Mouse (Mus musculus) embryo, embryonic 10.5 days (tissue): Measurements from ENCODE around the gene Brd9.
"Not testable (repeated sequence)": the region's sequence is repeated elsewhere in the genome, so short reads cannot be mapped to it uniquely, and the experiment has no call there.

Experiments used
- DNase-seq: peaks from one replicate; pipeline ENCODE4 v3.0.0-alpha.2; 2015; ENCODE audit warnings: low spot score

Brd9 gene

DNA sequence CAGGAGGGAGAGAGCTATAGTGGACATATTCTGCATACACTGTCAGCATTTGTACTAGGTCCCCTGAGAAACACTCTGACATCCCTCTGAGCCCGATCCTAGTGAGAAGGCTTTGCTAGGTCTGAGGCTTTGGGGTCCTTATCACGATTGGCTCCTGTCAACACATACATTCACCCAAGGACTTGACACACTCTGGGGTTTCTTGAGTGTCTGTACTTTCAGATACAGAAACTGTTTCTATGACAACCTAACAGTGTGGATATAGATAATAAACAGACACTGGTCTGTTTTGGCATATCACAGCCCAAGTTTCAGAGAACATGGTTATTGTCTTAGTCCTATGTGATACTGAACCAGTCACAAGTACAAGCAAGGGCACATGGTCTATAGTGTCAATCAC lies 53.1 kb downstream of the Brd9 start:
- DNase-seq = no peak

DNA sequence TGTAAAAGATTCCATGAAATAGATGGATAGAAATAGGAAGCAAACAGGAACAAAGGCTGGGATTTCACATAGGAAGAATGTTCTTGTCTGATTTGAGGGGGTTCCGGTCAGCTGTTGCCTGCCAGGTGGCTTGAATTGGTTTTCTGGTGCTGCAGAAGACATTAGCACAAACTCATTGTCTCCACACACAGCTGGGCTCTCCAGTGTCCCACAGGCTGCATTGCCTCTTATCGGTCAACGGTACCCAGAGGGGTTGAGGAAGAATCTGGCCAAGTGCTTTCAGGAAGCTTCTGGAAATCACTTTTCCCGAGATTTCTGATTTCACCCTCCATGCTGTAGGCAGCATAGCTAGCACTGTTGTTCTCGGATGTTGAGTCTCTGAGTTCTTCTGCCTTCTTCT lies 53.7 kb downstream of the Brd9 start:
- DNase-seq = no peak

DNA sequence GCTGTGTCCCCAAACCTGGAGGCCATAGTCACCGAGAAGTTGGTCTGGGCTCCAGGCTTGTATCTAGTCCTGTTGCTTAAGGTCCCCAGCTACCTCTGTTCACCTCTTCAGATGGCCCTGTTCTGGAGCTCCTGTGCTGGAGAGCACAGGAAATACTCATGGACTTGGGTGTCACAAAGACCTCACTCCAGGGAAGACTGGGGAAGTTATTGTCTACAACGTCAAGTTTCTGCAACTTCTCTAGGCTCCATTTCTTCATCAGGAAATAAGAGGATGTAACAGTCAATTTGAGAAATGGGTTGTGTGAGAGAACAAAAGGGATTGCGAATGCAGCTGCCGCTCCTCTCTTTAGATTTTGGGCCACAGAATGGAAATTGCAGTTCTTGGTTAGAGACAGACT lies 58.8 kb downstream of the Brd9 start:
- no peak for DNase-seq

DNA sequence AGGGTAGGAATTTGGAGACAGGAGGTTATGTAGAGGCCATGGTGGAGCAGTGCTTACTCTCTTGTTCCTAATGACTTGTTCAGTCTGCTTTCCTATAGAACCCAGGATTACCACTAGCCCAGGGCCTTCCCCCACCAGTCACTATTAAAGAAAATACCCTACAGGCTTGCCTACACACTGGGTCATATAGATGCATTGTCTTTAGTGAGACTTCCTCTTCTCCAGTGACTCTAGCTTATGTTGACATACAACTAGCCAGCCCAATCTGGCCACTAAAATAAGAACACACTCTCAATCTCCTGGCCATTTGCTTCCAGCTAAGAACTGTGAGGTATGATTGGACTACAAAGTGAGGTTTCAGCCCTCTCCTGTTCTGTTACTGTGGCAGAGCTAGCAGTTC lies 62.9 kb downstream of the Brd9 start:
- DNase-seq = no peak

DNA sequence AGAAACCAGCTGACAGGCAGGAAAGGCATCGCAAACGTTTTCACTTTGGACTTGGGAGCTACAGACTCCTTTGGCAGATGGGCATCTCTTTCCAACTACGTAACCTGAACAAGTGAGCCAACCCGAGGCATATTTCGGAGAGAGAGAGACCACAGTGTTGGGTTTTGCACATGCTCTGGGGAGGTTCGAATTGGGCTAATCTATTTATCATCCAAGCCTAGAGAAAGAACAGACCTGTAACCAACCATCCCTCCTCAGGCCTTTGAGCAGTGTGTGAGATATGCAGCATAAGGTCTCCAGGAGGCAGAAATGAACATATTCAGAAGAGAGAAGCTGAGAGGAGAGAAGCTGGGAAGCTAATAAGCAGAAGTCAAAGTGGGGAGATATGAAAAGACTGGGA lies 63.4 kb downstream of the Brd9 start:
- no peak for DNase-seq

DNA sequence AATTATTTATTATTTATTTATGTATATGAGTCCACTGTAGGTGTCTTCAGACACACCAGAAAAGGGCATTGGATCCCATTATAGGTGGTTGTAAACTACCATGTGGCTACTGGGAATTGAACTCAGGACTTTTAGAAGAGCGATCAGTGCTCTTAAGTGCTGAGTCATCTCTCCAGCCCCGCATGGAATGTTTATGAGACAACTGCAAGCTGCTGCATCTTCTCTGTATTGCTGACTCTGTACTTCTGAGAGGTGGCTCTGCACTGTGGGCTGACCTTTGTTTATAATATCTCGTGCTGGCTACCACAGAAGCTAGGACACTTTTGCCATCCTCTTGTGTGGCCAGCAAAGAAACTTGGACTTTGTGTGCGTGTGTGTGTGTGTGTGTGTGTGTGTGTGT lies 63.9 kb downstream of the Brd9 start:
- no peak for DNase-seq

DNA sequence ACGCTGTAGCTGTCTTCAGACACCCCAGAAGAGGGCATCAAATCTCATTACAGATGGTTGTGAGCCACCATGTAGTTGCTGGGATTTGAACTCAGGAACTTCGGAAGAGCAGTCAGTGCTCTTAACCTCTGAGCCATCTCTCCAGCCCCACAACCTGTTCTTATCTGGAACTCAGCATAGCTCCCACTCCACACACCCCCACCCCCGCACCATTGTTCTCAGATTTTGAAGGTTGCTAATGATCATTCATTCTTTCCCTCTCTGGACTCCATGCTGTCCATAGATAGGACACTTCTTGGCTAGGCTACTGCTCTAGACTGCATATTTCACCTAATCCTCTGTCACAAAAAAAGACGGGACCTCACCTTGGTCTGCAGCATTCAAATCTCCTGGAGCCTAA lies 69.3 kb downstream of the Brd9 start:
- DNase-seq = not testable (repeated sequence)

DNA sequence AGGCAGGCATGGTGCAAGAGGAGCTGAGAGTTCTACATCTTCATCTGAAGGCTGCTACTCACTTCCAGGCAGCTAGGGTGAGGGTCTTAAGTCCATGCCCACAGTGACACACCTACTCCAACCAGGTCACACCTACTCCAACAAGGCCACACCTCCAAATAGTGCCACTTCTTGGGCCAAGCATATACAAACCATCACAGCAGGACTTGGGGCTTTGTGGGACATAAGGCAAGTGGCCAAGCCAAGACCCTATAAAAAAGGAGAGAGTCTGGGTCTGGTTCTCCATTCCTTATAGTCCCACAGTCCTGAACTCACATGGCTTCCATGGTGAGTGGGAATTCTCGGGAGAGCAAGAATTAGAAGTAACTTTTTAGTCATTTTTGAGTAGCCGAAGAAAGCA lies 70.6 kb downstream of the Brd9 start:
- DNase-seq = not testable (repeated sequence)

DNA sequence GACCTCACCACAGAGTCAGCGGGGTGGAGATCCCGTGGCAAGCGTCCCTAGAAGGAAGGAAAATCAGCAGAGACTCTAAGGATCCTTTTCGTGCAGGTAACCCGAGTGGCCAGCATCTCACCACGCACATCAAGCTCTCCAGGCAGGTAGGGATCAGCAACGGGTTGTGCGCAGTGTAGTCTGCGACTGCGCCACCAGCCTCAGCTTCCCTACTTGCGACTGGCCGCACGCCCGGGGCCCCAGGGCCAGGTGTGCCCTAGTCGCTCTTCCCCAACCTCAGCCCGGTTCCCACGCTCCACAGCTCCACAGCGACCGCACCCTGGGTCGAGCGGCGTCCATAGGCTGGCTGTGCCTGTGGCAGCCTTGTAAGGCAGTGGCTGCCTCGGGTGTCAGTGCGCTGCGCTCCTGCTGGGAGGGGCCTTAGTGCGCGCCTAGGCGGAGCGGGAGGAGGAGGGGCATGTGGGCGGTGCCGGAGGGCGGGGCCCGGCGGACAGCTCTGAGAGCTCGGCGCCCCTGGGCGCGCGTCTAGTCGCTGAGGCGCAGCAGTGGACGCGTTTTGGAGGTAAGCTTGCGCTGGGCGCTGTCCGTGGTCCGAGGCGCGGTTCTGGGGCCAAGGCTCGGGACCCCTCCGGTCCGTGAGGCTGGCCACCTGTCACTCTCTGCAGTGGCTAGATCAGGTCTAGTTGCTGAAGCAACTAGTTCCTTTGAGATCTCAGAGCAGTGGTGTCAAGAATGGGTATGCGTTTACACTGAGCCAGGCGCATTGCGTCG lies 71.5 kb downstream of the Brd9 start, which contains the start of gene Tppp:
Tppp (plus strand) TSS at position 460 of the 771 bp plus-strand sequence.
- DNase-seq = peak; percentile 87

DNA sequence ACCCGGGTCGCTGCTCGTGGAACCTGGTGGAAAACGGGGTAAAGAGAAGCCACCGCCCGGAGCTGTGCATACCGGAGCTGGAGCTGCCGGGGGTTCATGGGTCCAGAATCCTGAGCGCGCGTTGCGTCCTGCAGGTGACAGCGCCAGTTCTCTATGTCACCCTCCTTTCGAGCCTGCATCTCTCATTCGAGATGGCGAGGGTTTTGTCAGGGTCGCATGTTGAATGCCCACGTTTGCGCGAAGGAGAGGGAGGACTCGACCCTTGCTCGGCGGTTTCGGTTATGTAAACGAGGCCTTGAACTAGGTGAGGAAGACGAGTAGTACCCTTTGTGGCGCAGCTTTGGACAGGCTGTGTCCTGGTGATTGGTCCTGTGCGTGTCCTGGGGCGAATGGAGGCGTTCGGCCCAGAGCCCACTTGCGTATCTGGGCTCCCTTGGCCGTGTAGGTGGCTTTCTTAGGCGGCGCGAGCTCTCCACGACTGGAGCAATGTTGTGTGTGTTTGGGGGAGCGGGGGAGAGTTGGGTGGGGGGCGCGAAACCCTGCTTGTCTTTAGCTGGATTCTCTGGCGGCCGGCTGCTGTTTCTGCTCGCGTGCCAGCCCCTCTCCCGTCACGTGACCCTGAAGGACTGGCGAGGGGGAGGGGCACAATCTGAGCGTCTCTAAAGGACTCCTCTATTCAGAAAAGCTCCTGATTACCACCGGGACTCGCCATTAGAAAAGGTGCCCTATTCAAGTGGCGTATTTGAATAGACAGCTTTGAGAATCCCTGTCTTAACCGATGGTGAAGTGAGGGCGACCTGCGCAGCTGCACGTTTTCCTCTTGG lies 72.4 kb downstream of the Brd9 start:
- DNase-seq = peak; percentile 85
